Mouse (Mus musculus) heart, adult 2 months (tissue): ENCODE data around the gene Ythdf1.

ENCODE experiments used
- CTCF ChIP-seq: fragments of 200-600 bp; IDR thresholded peaks from 2 replicates; pipeline ENCODE4 v1.8.1; 2022; ENCODE audit warnings: antibody characterized with exemption, mild to moderate bottlenecking, moderate library complexity
- EP300 ChIP-seq: fragments of 200-500 bp; IDR thresholded peaks from 2 replicates; pipeline ENCODE4 v1.6.1; 2011; ENCODE audit warnings: low read depth, low read length, control low read depth; ENCODE audit not compliant: insufficient read depth
- POLR2A ChIP-seq: fragments of 200-500 bp; IDR thresholded peaks from 2 replicates; pipeline ENCODE4 v1.6.1; 2011; ENCODE audit warnings: mild to moderate bottlenecking, low read depth, low read length, control low read depth; ENCODE audit not compliant: insufficient read depth

DNA sequence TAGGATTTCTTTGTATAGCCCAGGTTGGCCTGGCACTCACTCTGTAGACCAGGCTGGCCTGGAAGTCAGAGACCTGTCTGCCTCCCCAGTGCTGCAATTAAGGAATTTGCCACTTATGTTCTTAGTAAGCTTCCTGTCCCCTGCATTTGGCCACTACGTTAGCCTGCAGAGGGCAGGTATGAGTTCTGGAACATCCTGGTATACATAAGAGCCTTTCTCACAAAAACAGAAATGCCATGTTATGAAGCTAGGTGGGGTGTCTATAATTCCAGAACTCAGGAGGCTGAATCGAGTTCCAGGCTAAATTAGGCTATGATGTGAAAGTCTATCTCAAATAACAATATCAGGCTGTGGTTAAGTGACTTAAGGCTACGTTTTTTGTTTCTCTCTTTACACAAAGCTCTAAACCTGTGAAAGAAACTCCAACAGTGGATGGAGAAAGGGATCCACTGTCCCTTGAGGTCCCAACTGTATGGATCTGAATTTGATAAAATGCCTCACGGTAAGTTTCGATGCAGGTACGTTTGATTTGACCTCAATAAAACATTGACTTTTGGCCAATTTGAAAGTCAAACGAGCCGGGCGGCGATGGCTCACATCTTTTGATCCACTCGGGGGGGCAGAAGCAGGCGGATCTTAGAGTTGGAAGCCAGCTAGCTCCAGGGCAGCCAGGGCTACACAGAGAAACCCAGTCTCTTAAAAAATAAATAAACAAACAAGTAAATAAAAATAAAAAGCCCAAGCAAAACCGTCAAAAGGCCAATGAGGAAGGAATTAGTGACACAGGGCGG, 45.5 kb upstream of the Ythdf1 start:
- TF ChIP-seq POLR2A = no peak
- peak; percentile 62 for TF ChIP-seq CTCF
- no peak for TF ChIP-seq EP300
